ENCODE assay signal across 19 mouse cellular contexts in genomic region chr5:38091966-38092304, GRCm38 (mm10). TPM values are rescaled to one million over a fixed set of nuclear protein-coding genes. Genes with fewer than 3 reads are reported as not detected.
A peak's percentile ranks its signal among the peaks of the same experiment; 100 is the strongest.
DNase-seq lines count a peak whose midpoint lies in the region; ATAC-seq and TF ChIP-seq lines count a peak whose summit lies in the region.
"Had no signal": no experiment of that assay in that cellular context is flagged by ENCODE, and none has a peak within 500 bp of the region (broad histone marks: within the 10 kb centered on the region; RNA-seq: fewer than 3 reads in every experiment).

No protein-coding gene starts in this region.

- no peaks in the 10 kb centered on the region for H3K27me3 ChIP-seq in forebrain, postnatal 0 days (ENCODE audit: insufficient read depth, low read length)
- H3K27me3 ChIP-seq: embryonic facial prominence, embryonic 15.5 days; hindbrain, embryonic 13.5 days had no signal

- WGBS in forebrain, postnatal 0 days: 75% methylated on average over 2 of the region's 2 CpGs

- H3K4me1 ChIP-seq in forebrain, postnatal 0 days (ENCODE audit: insufficient read depth): no peaks in the 10 kb centered on the region
- H3K4me1 ChIP-seq: embryonic facial prominence, embryonic 12.5 days; embryonic facial prominence, embryonic 15.5 days had no signal

- ATAC-seq in megakaryocyte, adult 5-6 weeks (ENCODE audit: poor library complexity, severe bottlenecking): 0 out of 2 replicates have a peak, but pooled peaks have one; percentile 21
- ATAC-seq in forebrain, postnatal 0 days: no peak
- ATAC-seq: hindbrain, postnatal 0 days; inflammation-experienced regulatory T-cells, adult 6 months; intestine, embryonic 16.5 days had no signal

- H3K9ac ChIP-seq in forebrain, postnatal 0 days: no peak overlapping the region
- H3K9ac ChIP-seq: embryonic facial prominence, embryonic 12.5 days; embryonic facial prominence, embryonic 15.5 days; hindbrain, embryonic 13.5 days had no signal

- TF ChIP-seq CTCF in forebrain, postnatal 0 days (IDR thresholded peaks at IDR 0.05; ENCODE audit: low read depth): no peak

- no peak overlapping the region for H3K27ac ChIP-seq in forebrain, postnatal 0 days (ENCODE audit: low read depth, low read length)
- H3K27ac ChIP-seq: embryonic facial prominence, embryonic 12.5 days; embryonic facial prominence, embryonic 15.5 days; hindbrain, embryonic 13.5 days; hindbrain, postnatal 0 days had no signal

- H3K4me3 ChIP-seq in forebrain, postnatal 0 days (ENCODE audit: low read depth, low read length): no peak overlapping the region
- H3K4me3 ChIP-seq: embryonic facial prominence, embryonic 12.5 days; embryonic facial prominence, embryonic 15.5 days; hindbrain, embryonic 13.5 days had no signal

- H3K4me2 ChIP-seq in forebrain, postnatal 0 days (ENCODE audit: low read depth): no peak overlapping the region
- H3K4me2 ChIP-seq: embryonic facial prominence, embryonic 12.5 days; embryonic facial prominence, embryonic 15.5 days; hindbrain, embryonic 13.5 days had no signal

- H3K36me3 ChIP-seq in forebrain, postnatal 0 days (ENCODE audit: insufficient read depth): no peaks in the 10 kb centered on the region
- H3K36me3 ChIP-seq: embryonic facial prominence, embryonic 12.5 days; embryonic facial prominence, embryonic 15.5 days; hindbrain, embryonic 13.5 days had no signal

- no peaks in the 10 kb centered on the region for H3K9me3 ChIP-seq in forebrain, postnatal 0 days (ENCODE audit: low read length)
- H3K9me3 ChIP-seq: embryonic facial prominence, embryonic 12.5 days; embryonic facial prominence, embryonic 15.5 days; hindbrain, embryonic 13.5 days had no signal

- peak; percentile 83 for DNase-seq in heart, adult 11 months
- DNase-seq in heart, adult 9 months (ENCODE audit: low spot score in 2 of 2): no peak
- DNase-seq in testis, postnatal 10 days (ENCODE audit: low spot score): peak; percentile 6
- DNase-seq in testis, postnatal 14 days (ENCODE audit: low spot score): no peak
- no peak for DNase-seq in forebrain, postnatal 0 days
- no peak for DNase-seq in right cerebral cortex, postnatal 25 days
- DNase-seq: adrenal gland, postnatal 10 days; adrenal gland, postnatal 36 days; cerebellum, adult 18-20 months; cerebellum, adult 9-10 months; cerebellum, postnatal 14 days; gastrocnemius, postnatal 25 days had no signal

RNA-seq across cellular contexts. Expression of gene Stx18, which starts 53.4 kb away (rescaled TPM):
- total RNA-seq in megakaryocyte, adult 5-6 weeks (2015): 22.8 and 28.6 TPM in 2 replicates
- total RNA-seq in megakaryocyte, adult 5-6 weeks (2017): 36.1 and 49.0 TPM in 2 replicates
- total RNA-seq in forebrain, postnatal 0 days (2014; rRNA removed): 23.9 and 26.5 TPM in 2 replicates
- polyA plus RNA-seq in forebrain, postnatal 0 days (2015; fragmentation: Nextera tagmentation; extraction: Ambion mirVana): 28.3 and 30.3 TPM in 2 replicates

Comparison
In these comparisons a context has a peak if more than half of its experiments do, and no peak if none do; other contexts are left out.
1. DNase-seq: peak in heart, adult 11 months (single experiment) and testis, postnatal 10 days (single experiment); none in heart, adult 9 months (0 of 2), testis, postnatal 14 days (single experiment), forebrain, postnatal 0 days (single experiment) and right cerebral cortex, postnatal 25 days (single experiment).